Mouse (Mus musculus) adrenal gland, postnatal 25 days (tissue): ENCODE measurements at regions not wholly inside any gene's neighbourhood (a gene's known extent, or its start where the extent isn't known, plus 50 kb on each side); places are given as distances from the start of the nearest gene placed in this dataset.

ENCODE experiments used
- DNase-seq: peaks from one replicate; pipeline ENCODE4 v3.0.0; 2021; ENCODE audit warnings: mixed read lengths

DNA sequence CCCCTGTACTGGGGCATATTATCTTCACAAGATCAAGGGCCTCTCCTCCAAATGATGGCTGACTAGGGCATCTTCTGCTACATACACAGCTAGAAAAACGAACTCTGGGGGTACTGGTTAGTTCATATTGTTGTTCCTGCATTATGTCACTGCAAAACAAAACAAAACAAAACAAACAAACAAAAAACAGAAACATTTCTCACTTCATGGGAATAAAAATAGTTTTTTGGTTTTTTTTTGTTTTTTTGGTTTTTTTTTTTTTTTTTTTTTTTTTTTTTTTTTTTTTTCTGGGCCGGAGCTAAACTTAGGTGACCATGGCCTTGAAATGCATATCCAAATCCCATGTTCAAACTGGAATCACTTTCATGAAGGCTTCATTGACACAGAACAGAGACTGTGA, 1184.4 kb downstream of the Efna5 start:
- no peak for DNase-seq

DNA sequence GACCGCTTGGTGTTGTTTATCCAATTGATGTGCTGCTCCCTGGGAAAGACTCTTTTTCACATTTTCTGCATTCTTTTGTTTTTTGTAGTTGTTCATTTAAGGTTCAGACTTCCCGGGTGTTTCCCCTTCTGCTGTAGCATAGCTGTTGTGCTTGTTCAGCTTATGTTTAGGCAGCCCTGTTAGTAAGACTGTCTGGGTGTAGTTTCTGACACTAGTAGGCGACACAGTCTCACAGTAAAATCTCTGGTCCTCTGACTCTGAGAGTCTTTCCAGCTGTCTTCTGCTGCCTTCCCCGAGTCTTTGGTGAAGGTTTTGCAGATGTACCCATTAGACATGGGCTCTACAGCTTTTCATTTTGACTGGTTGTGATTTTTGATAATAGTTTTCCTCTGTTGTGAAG, 1194.8 kb downstream of the Efna5 start:
- DNase-seq: no peak

DNA sequence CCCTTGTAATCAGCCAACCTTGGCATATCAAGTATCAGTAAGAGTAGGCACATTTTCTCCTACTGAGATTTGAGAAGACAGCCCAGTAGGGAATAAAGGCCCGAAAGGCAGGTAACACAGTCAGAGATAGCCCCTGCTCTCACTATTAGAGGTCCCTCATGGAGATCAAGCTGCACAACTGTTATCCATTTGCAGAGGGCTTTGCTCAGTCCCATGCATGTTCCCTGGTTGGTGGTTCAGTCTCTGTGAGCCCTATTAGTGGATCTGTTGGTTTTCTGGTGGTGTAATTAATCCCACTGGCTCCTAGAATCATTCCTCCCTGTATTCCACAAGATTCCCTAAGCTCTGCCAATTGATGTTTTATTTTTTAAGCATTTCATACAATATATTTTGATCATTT, 1196.6 kb downstream of the Efna5 start:
- DNase-seq: no peak

- no peak for DNase-seq
Observed at GRCm38 (mm10) chr17:61670651-61671050, 1210.5 kb downstream of the Efna5 start.

- peak; percentile 4 for DNase-seq
Observed at GRCm38 (mm10) chr17:61667428-61667827, 1213.7 kb downstream of the Efna5 start.

DNA sequence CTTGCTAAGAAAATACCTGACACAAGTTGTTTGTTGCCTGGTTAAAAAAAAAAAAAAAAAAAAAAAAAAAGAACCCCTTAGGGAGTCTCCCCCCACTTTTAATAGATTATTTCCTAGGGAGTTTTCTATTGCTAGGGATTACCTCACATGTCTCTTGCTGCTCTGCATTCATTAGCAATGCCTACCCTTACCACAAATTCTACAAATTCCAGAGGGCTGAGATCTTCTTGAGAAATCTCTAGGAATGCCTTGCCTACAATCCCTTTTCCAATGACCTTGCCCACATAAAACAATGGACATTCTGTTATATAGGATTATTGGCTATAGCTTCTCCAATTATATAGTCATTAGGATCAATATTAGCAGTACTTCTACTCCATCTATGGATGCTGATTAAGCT, 1216.2 kb downstream of the Efna5 start:
- DNase-seq: no peak

- no peak for DNase-seq
Observed at GRCm38 (mm10) chr17:61647576-61647975, 1233.5 kb downstream of the Efna5 start.

DNA sequence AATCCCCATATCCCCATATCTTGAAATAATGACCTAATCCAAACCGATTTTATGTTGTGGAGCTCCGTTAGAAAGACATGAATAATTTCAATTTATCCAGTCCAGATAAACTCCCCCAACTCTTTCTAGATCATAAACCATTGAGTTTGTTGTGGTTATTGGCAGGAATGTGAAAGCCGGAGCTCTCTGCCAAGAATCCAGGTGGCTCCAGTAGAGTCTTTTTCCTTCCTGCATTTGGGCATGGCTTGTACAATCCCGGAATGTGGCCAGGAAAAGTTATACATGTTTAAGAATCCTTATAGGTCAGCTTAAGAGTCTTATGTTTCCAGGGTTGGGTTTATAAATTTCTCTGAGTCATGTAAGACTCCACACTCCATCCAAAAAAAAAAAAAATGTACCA, 1272.8 kb downstream of the Efna5 start:
- DNase-seq: no peak

- DNase-seq: no peak
Observed at GRCm38 (mm10) chr17:61606729-61607481, 1274.2 kb downstream of the Efna5 start.

GRCm38 (mm10) chr17:61604246-61604645, 1276.9 kb downstream of the Efna5 start:
- DNase-seq: no peak

DNA sequence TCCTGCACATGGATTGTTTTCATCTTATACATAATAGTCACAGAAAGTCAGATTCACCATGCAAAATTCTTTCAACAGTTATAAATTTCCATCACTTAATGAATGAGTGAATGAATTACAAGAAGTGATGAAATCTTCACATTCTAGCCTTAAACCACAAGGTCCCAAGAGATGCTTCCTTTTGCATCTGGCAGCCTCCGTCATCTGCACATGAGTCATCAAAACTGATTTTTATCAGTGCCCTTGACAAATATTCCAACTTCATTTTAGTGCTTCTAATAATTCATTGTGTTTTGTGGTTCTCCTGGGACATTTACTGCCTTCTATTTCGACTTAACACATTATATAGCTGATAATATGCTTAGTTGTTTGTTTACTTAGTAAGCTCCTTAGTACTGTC, 1291.9 kb downstream of the Efna5 start:
- peak; percentile 10 for DNase-seq

DNA sequence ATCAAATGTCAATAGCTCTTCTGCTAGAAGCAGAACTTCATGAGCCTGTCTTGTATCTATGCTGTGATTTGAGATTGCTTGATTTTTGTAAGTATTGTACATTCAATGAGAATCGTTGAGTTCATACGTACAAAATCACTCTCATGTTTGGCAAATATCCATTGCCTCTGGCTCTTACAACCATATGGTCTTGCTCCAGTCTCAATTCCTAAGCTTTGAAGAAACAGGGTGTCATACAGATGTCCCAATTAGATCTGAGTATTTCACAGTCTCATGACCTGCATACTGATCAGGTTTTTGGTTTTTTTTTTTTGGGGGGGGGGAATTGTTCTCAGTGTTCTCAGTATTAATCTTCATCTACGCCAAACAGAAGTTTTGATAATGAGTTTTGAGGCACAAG, 1302.2 kb downstream of the Efna5 start:
- DNase-seq: no peak

DNA sequence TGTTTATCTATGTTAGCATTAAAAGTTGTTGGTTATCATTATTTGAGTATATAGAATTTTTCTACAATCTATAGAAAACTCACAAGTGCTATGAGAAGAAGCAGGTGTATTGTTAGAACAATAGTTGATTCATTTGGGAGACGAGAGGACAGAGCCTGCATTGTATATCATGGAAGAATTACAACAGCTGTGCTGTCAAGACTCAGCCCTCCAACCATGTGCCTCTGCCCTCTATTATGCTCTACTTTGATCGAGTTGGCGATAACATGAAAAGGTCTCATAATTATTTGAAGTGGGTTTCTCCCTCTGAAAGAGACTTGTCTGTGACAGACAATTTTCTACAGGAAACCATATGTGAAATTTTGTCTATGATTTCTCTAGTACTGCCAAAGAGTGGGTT, 1310.2 kb downstream of the Efna5 start:
- DNase-seq: no peak
